Comparison of ENCODE assay signal across 9 mouse cellular contexts in the genomic region with DNA sequence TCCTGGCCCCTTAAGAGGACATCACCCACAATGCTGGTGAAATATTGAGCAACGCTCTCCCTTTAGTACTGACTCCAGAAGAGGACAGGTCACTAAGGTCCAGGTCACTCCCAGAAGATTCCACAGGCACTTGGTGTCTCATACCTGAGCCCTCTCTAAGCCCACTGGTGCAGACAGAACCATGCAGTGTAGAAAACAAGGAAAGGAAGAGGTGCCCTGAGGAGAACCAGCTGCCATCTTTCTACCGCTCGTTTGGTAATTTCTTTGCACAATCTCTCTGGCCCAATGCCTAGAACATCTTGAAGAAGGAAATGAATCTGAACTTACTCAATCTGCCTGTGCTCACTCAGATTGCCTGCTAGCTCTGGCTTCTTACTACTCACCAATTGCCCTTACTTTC. TPM values are rescaled to one million over a fixed set of nuclear protein-coding genes. Genes with fewer than 3 reads are reported as not detected.
A peak's percentile ranks its signal among the peaks of the same experiment; 100 is the strongest.
DNase-seq lines count a peak whose midpoint lies in the region; ATAC-seq and TF ChIP-seq lines count a peak whose summit lies in the region.
"Had no signal": no experiment of that assay in that cellular context is flagged by ENCODE, and none has a peak within 500 bp of the region (broad histone marks: within the 10 kb centered on the region; RNA-seq: fewer than 3 reads in every experiment).

No protein-coding gene starts in this region.

- no peak for ATAC-seq in kidney, embryonic 14.5 days (ENCODE audit: low FRiP score, low TSS enrichment)
- no peak for ATAC-seq in lung, embryonic 14.5 days (ENCODE audit: insufficient read depth)

- no peaks in the 10 kb centered on the region for H3K36me3 ChIP-seq in kidney, embryonic 14.5 days (ENCODE audit: control insufficient read depth, insufficient read depth, low read length)
- no peaks in the 10 kb centered on the region for H3K36me3 ChIP-seq in lung, embryonic 14.5 days (ENCODE audit: insufficient read depth)
- H3K36me3 ChIP-seq: embryonic facial prominence, embryonic 13.5 days had no signal

- no peaks in the 10 kb centered on the region for H3K9me3 ChIP-seq in kidney, embryonic 14.5 days (ENCODE audit: control insufficient read depth, low read length)
- no peaks in the 10 kb centered on the region for H3K9me3 ChIP-seq in lung, embryonic 14.5 days (ENCODE audit: low read depth, low read length)
- H3K9me3 ChIP-seq: embryonic facial prominence, embryonic 13.5 days had no signal

- peak; percentile 41 for DNase-seq in kidney, adult 18-20 months
- DNase-seq in 416B (ENCODE audit: low read depth): peak; percentile 94
- peak; percentile 79 for DNase-seq in lung, embryonic 14.5 days
- no peak for DNase-seq in right cerebral cortex, postnatal 4 days
- DNase-seq in right cerebral cortex, postnatal 10 days (ENCODE audit: low spot score in 2 of 2): no peak
- no peak for DNase-seq in frontal cortex, postnatal 10 days (ENCODE audit: low spot score in 2 of 2)

- H3K27me3 ChIP-seq in kidney, embryonic 14.5 days (ENCODE audit: control insufficient read depth, insufficient read depth, low read length): no peaks in the 10 kb centered on the region
- H3K27me3 ChIP-seq in lung, embryonic 14.5 days (ENCODE audit: insufficient read depth, low read length): no peaks in the 10 kb centered on the region
- H3K27me3 ChIP-seq: embryonic facial prominence, embryonic 13.5 days had no signal

- H3K4me1 ChIP-seq in kidney, embryonic 14.5 days (ENCODE audit: control insufficient read depth, insufficient read depth, low read length): no peaks in the 10 kb centered on the region; the same call in 1 of the 2 replicates
- H3K4me1 ChIP-seq in bone marrow macrophage, adult 2 months (ENCODE audit: control insufficient read depth, insufficient read depth, low read length): peaks cover 69% of the 10 kb centered on the region
- H3K4me1 ChIP-seq in lung, embryonic 14.5 days (ENCODE audit: insufficient read depth): no peaks in the 10 kb centered on the region

- no peak for TF ChIP-seq CTCF in bone marrow macrophage, adult 2 months (IDR thresholded peaks at IDR 0.05; ENCODE audit: low read depth, low read length)
- TF ChIP-seq CTCF in lung, embryonic 14.5 days (IDR thresholded peaks at IDR 0.05; ENCODE audit: low read depth): no peak

- no peak overlapping the region for H3K27ac ChIP-seq in kidney, embryonic 14.5 days (ENCODE audit: low read depth, low read length)
- peak overlapping the region; percentile 95 for H3K27ac ChIP-seq in bone marrow macrophage, adult 2 months (ENCODE audit: insufficient read depth, low read depth, low read length)
- H3K27ac ChIP-seq in lung, embryonic 14.5 days (ENCODE audit: low read depth): no peak overlapping the region
- H3K27ac ChIP-seq: embryonic facial prominence, embryonic 13.5 days had no signal

- no peak overlapping the region for H3K4me3 ChIP-seq in kidney, embryonic 14.5 days (ENCODE audit: low read length)
- H3K4me3 ChIP-seq in bone marrow macrophage, adult 2 months (ENCODE audit: insufficient read depth, low read length): peak overlapping the region; percentile 64
- no peak overlapping the region for H3K4me3 ChIP-seq in lung, embryonic 14.5 days (ENCODE audit: low read depth, low read length)
- H3K4me3 ChIP-seq: embryonic facial prominence, embryonic 13.5 days had no signal

- WGBS in kidney, embryonic 14.5 days: 85% methylated on average over 3 of the region's 3 CpGs
- 51% methylated on average over 3 of the region's 3 CpGs for WGBS in lung, embryonic 14.5 days

- no peak for TF ChIP-seq POLR2A in bone marrow macrophage, adult 2 months (IDR thresholded peaks at IDR 0.05; ENCODE audit: borderline replicate concordance, low read depth, low read length)

- no peak overlapping the region for H3K4me2 ChIP-seq in kidney, embryonic 14.5 days (replicated peaks; ENCODE audit: low read depth, low read length)
- H3K4me2 ChIP-seq in lung, embryonic 14.5 days: no peak overlapping the region
- H3K4me2 ChIP-seq: embryonic facial prominence, embryonic 13.5 days had no signal

- H3K9ac ChIP-seq in kidney, embryonic 14.5 days (ENCODE audit: low read depth, low read length): no peak overlapping the region
- H3K9ac ChIP-seq in lung, embryonic 14.5 days: no peak overlapping the region
- H3K9ac ChIP-seq: embryonic facial prominence, embryonic 13.5 days had no signal

RNA-seq across cellular contexts. Expression of a gene that starts 2.0 kb away (rescaled TPM):
- polyA plus RNA-seq in kidney, embryonic 14.5 days (2014; fragmentation: Nextera tagmentation; extraction: Ambion mirVana): 0.97 and 1.1 TPM in 2 replicates
- polyA plus RNA-seq in bone marrow macrophage, adult 2 months (2012; ENCODE audit: insufficient read depth, insufficient read length, missing spikeins): 175 and 187 TPM in 2 replicates
- 1.2 and 1.7 TPM in 2 replicates for polyA plus RNA-seq in lung, embryonic 14.5 days (2014; fragmentation: Nextera tagmentation; extraction: Ambion mirVana)

Comparison
In these comparisons a context has a peak if more than half of its experiments do, and no peak if none do; other contexts are left out.
1. DNase-seq: peak in kidney, adult 18-20 months (single experiment), 416B (single experiment) and lung, embryonic 14.5 days (single experiment); none in right cerebral cortex, postnatal 4 days (single experiment), right cerebral cortex, postnatal 10 days (0 of 2) and frontal cortex, postnatal 10 days (0 of 2).
2. RNA of a gene that starts 2.0 kb away (polyA plus RNA-seq): 175 to 187 TPM in bone marrow macrophage, adult 2 months; 1.2 to 1.7 TPM in lung, embryonic 14.5 days and 0.97 to 1.1 TPM in kidney, embryonic 14.5 days; every median in the first group is over 10 times any median in the second.